Mouse (Mus musculus) c-Kit-positive CD71-positive TER-119-negative erythroid progenitor cells, embryonic 14.5 days (primary cell): ENCODE measurements around the gene Arhgap29.
A peak's percentile ranks its signal among the peaks of the same experiment; 100 is the strongest.

Experiments
- DNase-seq: peaks from one replicate; pipeline ENCODE4 v3.0.0-alpha.2; 2013; ENCODE audit warnings: low read depth

The Arhgap29 gene

GRCm38 (mm10) chr3:121952041-121952591 is at the start of gene Arhgap29:
Gene Arhgap29 (plus strand): TSS chr3:121952541.
- no peak for DNase-seq

DNA sequence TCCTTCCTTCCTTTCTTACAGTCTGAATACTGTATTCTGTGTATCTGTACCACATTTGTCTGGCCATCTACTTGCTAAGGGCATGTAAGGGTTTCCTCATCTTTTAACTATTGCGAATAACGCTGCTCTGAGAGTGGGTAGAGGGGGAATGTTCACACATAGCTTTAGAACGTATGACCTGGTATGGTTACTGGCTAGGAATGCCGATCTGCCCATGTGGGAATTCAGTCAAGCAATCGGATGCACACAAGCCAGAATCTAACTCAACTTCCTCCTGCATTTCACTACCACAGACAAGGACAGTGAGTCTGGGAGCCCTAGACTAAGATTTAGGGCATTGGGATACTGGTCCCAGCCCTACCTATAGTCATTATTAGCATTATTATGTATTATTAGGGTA is 49.6 kb upstream of the Arhgap29 start:
- no peak for DNase-seq

DNA sequence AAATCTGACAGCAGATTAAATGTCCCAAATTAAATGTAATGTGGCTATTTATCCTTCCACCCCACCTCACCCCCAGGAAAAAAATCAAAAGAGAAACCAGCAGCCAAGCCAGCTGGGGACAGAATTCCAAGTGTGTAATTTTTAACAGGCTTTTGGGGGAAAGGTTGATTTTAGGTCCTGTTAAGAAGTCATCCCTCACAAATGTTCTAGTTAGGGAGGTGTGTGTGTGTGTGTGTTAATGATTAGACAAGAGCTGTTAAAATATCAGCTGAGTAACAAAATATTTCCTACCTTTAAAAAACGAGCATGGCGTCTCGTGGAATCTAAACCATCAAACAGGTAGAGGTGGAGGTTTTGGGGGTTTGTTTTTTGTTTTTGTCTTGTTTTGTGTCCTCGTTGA is 49.1 kb upstream of the Arhgap29 start:
- DNase-seq, result no peak

- no peak for DNase-seq
Observed at GRCm38 (mm10) chr3:121903695-121904094, 48.6 kb upstream of the Arhgap29 start.

DNA sequence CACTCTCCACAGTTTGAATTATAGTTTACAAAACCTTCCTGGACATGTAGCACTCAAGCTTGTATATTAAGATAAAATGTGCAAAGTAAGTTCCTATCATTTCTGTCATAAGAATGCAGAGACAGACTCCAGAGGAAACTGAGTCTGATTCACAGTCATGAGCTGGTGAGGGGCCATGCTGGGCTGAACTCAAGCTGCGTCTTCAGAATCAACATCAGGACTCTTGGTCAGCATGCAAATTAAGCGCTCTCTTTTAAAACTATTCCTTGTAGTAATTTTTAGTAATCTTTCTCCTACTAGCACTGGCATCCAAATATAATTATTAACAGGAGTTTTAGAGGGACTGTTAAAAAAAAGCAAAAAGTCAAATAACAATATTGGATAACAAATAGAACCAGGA is 47.9 kb upstream of the Arhgap29 start:
- no peak for DNase-seq

- no peak for DNase-seq
Observed at GRCm38 (mm10) chr3:121906623-121907022, 45.7 kb upstream of the Arhgap29 start.

DNA sequence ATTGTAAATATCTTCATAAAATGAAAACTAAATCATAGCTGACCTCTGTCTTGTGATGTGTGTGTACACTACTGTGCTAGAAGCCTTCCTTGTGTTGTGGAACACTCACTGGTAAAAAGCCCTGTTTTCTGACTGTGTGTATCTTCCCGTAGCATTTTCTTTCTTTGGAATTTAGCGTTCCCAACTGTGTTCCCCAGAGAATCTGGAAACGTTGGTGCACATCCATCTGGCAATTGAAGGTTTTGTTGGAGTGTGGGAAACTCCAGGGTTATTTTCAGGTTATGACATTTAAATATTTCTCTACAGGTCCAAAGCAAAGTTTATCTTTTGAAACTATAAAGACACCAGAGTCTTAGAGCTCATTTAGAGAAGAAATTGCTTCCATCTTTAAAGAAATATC is 43.2 kb upstream of the Arhgap29 start:
- DNase-seq, result no peak

GRCm38 (mm10) chr3:121913476-121913875 is 38.9 kb upstream of the Arhgap29 start:
- no peak for DNase-seq

- DNase-seq, result no peak
Observed at GRCm38 (mm10) chr3:121914459-121915185, 37.7 kb upstream of the Arhgap29 start.

- no peak for DNase-seq
Observed at GRCm38 (mm10) chr3:121915191-121915590, 37.1 kb upstream of the Arhgap29 start.

- DNase-seq, result peak; percentile 22
Observed at GRCm38 (mm10) chr3:121916802-121917532, 35.4 kb upstream of the Arhgap29 start.

DNA sequence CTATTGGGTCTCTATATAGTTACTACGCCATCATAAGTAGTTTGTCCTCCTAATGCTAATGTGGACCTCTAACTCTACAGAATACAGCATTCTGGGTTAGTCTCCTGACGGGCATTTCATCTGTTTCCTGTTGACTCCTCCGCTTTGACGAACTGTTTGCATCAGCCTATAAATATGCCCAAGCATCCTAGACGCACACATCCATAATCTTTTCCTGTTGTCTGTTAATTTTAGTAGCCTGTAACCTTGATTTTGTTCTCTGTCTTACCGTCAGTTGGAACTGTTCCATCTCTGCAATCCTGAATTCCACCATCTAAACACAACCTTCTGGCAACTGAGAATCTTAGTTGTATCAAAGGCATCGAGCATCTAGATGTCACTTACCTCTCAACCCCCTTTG is 34.7 kb upstream of the Arhgap29 start:
- DNase-seq, result no peak

- DNase-seq, result no peak
Observed at GRCm38 (mm10) chr3:121919961-121920360, 32.4 kb upstream of the Arhgap29 start.

GRCm38 (mm10) chr3:121920769-121921168 is 31.6 kb upstream of the Arhgap29 start:
- DNase-seq, result no peak

DNA sequence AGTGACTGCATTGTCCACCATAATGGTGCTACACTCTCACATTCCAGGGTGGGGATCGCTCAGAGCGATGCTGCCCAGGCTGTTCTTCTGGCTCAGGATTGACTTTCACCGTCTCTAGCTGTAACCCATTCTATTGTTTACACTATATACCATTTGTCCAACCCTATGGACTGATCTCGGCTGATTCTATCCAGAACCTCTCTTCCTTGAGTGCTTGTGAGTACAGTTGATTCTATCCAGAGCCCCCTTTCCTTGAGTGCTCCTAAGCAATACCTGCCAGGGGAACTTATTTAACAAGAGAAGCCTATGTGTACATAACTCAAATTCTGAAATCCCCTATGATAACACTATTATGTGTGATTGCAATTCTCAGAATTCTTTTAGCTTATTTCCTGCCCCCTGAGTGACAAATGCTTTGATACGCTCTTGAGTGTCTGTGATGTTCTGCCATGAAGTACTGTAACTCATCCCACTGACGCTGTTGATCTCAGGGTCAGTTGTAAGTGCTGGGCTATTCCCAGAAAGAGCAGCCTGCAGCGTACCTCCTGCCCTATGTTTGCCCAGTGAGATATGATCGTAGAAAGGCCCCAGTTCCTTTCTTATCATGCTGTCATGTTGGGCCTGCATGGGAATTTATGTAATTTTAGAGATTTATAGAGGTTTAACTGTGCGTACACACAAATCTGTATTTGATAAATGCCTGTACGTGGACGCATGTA is 27.4 kb upstream of the Arhgap29 start:
- no peak for DNase-seq

DNA sequence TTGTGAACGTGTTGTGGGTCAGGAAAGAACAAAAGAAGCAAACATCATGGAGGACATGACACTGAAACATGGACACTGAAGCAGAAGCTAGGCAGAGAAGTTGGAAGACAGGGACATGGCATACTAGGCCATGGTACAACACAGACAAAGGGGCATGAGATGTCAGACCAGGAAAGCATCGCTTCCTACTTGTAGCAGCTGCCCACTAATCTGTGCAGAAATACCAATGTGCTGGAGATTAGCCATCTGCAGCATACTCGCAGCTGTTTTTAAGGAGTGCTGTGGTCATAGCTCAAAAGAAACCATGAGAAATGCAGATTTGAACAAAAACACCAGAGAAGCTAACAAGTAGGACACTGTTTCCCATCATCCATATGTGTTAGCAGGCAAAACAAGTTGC is 24.7 kb upstream of the Arhgap29 start:
- DNase-seq, result no peak

DNA sequence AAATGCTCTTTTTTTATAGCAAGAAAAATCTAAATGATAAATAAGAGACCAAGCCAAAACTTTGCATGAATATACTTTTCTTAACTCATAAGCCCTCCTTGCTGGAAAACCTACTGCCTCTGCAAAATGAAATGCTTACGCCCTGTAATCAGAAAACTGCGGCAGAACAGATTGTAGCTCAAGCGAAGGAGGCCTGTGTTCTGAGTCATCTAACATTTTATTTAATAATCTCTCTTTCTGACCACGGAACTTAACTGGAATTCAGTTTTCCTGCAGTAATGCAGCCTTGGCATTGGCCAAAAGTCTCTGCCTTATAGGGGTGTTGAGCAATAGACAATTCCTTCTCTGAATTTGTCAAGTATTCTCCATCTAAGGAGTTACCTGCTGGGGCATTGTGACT is 19.5 kb upstream of the Arhgap29 start:
- no peak for DNase-seq

GRCm38 (mm10) chr3:121936241-121936640 is 16.1 kb upstream of the Arhgap29 start:
- DNase-seq, result no peak

GRCm38 (mm10) chr3:121937036-121937435 is 15.3 kb upstream of the Arhgap29 start:
- DNase-seq, result no peak

DNA sequence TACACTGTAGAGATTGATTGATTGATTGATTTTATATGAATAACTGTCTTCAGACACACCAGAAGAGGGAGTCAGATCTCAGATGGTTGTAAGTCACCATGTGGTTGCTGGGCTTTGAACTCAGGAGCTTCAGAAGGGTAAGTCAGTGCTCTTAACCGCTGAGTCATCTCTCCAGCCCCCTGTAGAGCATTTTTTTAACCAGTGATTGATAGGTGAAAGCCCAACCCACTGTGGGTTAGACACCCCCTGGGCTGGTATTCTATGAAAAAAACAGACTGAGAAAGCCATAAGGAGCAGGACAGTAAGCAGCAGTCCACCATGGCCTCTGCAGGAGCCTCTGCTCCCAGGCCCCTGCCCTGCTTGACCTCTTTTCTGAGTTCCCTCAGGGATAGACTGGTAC is 12.7 kb upstream of the Arhgap29 start:
- no peak for DNase-seq

DNA sequence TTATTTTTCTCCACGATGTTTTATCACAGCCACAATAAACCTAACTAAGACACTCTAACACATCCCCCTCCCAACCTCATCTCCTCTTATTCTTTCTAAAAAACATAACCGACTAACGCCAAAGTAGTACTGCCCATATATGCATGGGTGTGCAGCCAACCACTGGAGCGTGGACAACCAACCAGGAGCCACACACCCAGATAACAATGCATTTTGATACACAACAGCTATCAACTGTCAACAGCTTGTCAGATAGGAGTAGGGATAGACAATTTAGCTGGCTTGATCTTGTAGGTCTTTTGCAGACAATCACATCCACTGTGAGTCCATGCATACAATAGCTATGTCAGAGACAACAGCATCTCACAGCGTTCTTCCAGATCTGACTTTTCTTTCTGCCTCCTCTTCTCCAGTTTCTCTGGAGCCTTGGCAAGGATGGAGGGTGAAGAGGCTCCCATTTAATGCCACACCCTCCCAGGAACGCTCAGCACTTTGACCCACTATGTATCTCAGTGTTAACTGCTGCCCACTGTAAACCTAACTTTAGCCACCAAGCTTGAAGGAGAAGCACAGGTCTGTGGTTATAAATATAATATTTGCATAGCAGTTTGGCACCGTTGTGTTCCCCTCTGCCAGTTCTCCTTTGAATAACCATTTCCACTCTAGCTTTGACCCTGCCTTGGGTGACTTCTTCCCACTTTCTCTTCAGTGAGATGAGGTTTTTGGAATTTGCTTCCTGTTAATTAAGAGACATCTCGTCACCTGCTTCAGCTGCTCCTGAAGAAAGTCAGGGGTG is 12.0 kb upstream of the Arhgap29 start:
- no peak for DNase-seq

DNA sequence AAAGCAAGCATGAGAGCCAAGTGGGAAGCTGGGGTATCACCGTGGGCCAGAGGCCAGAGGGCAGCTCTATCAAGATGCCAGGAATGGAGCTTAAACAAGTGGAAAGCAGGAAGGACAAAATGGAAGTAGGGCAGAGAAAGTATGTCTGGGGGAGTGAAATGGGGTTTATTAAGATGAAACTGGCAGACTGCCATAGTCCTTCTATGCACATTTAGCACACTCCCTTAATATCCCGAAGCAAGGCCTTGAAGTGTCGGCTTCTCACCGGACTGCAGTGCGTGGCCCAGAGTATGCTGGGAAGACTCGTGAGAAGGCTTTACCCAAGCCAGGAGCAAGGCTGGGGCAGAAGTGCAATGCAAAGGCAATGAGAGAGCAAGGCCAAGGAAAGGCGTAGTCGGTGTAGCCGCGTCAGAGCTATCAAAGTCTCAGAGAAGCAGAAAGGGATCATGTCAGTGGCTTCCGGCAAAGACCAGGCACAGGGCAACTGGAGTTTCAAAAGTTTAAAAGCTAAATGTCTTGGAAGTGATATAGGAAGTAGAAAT is 11.1 kb upstream of the Arhgap29 start:
- no peak for DNase-seq
